Mouse (Mus musculus): ENCODE measurements around the gene Fcer1g. TPM values are rescaled to one million over a fixed set of nuclear protein-coding genes. Genes with fewer than 3 reads are reported as not detected.

Gene Fcer1g
- total RNA-seq (2014; rRNA removed; ENCODE audit: low replicate concordance) (22.7 and 60.5 TPM in 2 replicates), polyA plus RNA-seq (2015; fragmentation: Nextera tagmentation; extraction: Ambion mirVana) (24.6 TPM in 2 replicates)

DNA sequence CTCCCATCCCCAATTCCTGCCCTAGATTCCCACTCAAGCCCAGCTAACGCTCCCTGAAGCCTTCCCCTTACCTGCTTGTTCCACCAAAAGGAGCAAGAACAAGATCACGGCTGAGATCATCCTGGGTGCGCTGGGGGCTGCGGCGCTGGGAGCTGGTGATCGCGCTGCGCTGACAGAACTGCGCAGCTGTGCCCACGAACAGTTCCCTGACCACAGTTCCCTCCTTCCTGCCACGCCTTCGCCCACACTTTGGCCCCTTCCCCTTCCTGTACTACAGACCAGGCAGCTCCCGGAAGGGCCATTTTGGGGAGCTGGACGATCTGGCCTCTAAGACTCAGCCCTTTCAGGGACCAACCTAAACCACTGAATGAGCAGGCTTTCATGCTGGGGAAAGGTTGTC is at the start of gene Fcer1g:
TSS of gene Fcer1g (minus strand) at position 240 of the 400 bp plus-strand sequence.
- peak within 1 kb of the TSS; percentile 15; the same call in 1 of the 2 replicates for H3K27ac ChIP-seq (ENCODE audit: low read depth)
- H3K4me2 ChIP-seq (ENCODE audit: low read depth, low read length): no peak within 1 kb of the TSS
- no peak within 1 kb of the TSS; the same call in 1 of the 2 replicates for H3K4me3 ChIP-seq (ENCODE audit: low read depth, low read length)
- H3K9me3 ChIP-seq (replicated peaks; ENCODE audit: control insufficient read depth, low read length): no peaks in the 10 kb centered on the region
- ATAC-seq (ENCODE audit: insufficient read depth, low read depth) (no peak), DNase-seq (ENCODE audit: low spot score) (no peak)
- H3K36me3 ChIP-seq (replicated peaks; ENCODE audit: control insufficient read depth, insufficient read depth, low read length): peaks cover 56% of the 10 kb centered on the region
- 0 out of 2 replicates have a peak, but pooled peaks cover 6% of the 10 kb centered on the region for H3K4me1 ChIP-seq (ENCODE audit: control insufficient read depth, insufficient read depth)
- no peak within 1 kb of the TSS for H3K9ac ChIP-seq (replicated peaks; ENCODE audit: low read depth, low read length)
- TF ChIP-seq CTCF (IDR thresholded peaks at IDR 0.05; ENCODE audit: low read depth): no peak
- TF ChIP-seq EP300 (IDR thresholded peaks at IDR 0.05; ENCODE audit: low read depth): no peak
- no peaks in the 10 kb centered on the region for H3K27me3 ChIP-seq (ENCODE audit: control insufficient read depth, insufficient read depth, low read length)
- WGBS: 78% methylated on average over 14 of the region's 14 CpGs

DNA sequence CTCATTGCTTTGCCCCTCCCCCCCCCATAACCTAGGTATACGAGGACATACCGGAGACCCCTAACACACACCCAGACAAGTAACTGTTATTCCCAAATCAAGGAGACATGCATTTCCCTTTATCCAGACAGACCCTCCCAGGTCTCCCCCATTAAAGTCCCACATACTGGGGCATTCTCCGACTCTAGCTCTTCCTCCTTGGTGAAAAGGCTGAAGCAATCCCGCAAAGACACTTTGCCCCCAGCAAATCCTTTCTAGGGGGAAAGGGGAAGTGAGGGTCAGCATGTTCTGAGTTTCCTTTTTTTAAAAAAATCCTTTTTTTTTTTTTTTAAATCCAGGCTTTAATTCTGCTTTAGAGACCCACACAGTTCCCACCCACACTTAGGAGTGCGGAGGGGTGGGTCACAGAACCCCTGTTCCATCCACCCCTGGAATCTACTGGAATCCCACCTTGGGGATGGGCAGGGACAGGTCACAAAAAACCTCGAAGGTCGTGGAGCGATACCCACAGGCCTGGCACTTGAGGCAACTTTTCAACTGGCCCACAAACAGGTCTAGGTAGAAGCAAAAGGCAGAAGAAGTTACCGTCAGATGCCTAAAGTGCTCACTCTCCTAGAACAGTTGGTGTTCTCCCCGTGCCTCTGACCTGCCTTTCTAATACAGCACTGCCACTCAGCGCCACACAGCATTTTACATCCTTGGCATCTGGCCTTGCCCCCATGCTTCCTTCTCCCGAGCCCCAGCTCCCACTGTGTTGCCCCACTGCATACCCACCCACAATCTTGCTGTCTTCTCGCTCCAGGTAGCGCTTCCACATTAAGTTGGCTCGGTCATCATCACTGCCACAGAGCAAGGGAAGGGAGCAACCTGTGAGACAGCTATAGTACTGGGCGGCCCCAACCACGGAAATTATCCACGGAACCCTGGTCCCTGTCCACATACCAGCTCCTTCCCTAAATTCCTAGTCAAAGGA is 49.3 kb upstream of the Fcer1g start:
- WGBS: 91% methylated on average over 18 of the region's 18 CpGs
- TF ChIP-seq EP300 (IDR thresholded peaks at IDR 0.05; ENCODE audit: low read depth) (no peak), CTCF (IDR thresholded peaks at IDR 0.05; ENCODE audit: low read depth) (no peak)
- H3K27ac ChIP-seq (ENCODE audit: low read depth): no peak overlapping the region
- H3K36me3 ChIP-seq (replicated peaks; ENCODE audit: control insufficient read depth, insufficient read depth, low read length): peaks cover 32% of the 10 kb centered on the region
- H3K4me2 ChIP-seq (ENCODE audit: low read depth, low read length): no peak overlapping the region
- DNase-seq (ENCODE audit: low spot score) (no peak), ATAC-seq (ENCODE audit: insufficient read depth, low read depth) (no peak)
- H3K4me3 ChIP-seq (ENCODE audit: low read depth, low read length): no peak overlapping the region
- H3K9me3 ChIP-seq (replicated peaks; ENCODE audit: control insufficient read depth, low read length): no peaks in the 10 kb centered on the region
- H3K27me3 ChIP-seq (ENCODE audit: control insufficient read depth, insufficient read depth, low read length): no peaks in the 10 kb centered on the region
- H3K4me1 ChIP-seq (ENCODE audit: control insufficient read depth, insufficient read depth): peaks cover 14% of the 10 kb centered on the region
- no peak overlapping the region for H3K9ac ChIP-seq (replicated peaks; ENCODE audit: low read depth, low read length)

DNA sequence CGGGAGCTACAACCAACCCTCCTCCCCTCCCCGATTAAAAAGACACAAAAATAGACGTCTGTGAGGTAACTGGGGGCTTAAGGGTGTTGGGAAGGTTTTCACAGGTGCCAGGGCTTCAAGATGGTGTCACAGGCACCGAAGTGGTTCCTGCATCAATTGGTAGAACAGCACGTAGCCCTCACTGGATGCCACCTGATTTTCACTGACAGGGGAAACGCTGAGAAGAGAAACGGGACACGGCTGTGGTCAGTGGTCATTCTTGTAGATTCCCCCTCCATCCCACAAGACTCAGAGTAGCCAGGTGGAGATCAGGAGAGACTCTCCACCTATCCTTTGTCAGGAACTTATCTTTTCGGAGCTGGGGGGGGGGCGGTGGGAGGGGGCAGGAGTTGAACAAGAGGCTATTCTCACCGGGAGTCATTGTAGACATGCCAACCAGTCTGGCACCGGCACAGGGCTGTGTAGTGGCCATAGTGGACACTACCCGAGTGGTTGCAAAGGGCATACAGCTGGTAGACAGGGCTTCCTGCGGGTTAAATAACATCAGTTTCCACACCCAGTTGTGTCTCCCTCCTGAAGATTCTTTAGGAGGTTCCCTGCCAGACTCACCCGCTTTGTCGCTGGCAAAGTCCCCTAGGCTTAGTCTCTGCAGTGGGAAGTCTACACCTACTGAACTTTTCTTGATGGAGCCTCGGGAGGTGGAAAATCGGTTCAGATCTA is 48.1 kb upstream of the Fcer1g start:
- ATAC-seq (ENCODE audit: insufficient read depth, low read depth) (no peak), DNase-seq (ENCODE audit: low spot score) (no peak)
- Histone ChIP-seq H3K4me3 (ENCODE audit: low read depth, low read length) (no peak overlapping the region; the same call in 1 of the 2 replicates), H3K27ac (ENCODE audit: low read depth) (peak overlapping the region; percentile 83; the same call in 1 of the 2 replicates), H3K9ac (replicated peaks; ENCODE audit: low read depth, low read length) (no peak overlapping the region), H3K27me3 (ENCODE audit: control insufficient read depth, insufficient read depth, low read length) (no peaks in the 10 kb centered on the region), H3K9me3 (replicated peaks; ENCODE audit: control insufficient read depth, low read length) (no peaks in the 10 kb centered on the region), H3K4me1 (ENCODE audit: control insufficient read depth, insufficient read depth) (peaks cover 14% of the 10 kb centered on the region), H3K4me2 (ENCODE audit: low read depth, low read length) (peak overlapping the region; percentile 78), H3K36me3 (replicated peaks; ENCODE audit: control insufficient read depth, insufficient read depth, low read length) (peaks cover 44% of the 10 kb centered on the region)
- TF ChIP-seq EP300 (IDR thresholded peaks at IDR 0.05; ENCODE audit: low read depth) (no peak), CTCF (IDR thresholded peaks at IDR 0.05; ENCODE audit: low read depth) (no peak)
- WGBS: 75% methylated on average over 18 of the region's 18 CpGs

DNA sequence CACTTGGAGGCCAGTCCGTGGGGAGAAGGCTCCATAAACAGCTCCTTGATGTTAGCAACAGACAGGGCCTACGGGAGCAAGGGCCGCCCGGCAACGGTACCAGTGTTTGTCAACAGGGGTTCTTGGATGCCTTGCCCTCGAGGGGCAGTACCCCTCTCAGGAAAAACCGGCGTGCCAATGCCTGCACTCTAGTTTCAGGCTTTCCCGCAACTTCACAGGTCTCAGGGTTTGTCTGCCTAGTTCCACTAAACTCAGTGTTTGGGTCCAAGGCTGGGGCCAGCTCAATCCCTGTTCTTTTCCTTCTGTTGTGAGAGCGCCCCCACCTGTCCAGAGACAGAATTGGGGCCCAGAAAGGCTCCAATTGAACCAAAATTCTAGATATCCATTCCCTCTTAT is 47.4 kb upstream of the Fcer1g start:
- 0% methylated on average over 10 of the region's 10 CpGs for WGBS

DNA sequence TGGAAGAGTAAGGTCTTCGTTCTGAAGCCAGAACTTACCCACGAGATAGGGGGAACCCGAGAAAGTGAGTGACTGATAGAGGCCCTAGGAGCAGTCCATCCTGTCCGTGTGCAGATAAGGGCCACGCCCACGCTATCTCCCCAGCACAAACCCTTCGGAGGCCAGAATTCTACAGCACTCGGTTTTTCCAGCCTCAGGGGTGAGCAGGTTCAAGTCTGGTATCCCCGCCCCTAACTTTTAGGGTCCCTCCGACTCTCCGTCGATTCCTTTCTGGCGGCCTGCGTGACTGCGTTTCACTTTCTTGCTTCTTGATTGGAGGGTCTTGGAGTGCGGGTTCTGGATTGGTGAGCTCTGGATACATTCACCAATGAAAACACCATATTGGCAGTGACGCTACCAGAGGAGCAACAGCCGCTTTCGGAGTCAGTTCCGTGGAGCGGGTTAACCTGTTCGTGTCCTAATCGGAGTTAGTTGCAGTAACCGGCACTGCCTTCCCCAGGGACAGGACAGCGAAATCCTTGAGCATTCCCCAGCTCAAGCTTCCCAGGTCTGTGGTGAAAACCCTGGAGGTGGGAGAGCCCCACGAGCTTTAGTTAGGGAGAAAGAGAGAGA is 46.9 kb upstream of the Fcer1g start, which contains the start of gene Ppox:
TSS of gene Ppox (minus strand) at position 271 of the 612 bp plus-strand sequence.
- Histone ChIP-seq H3K27ac (ENCODE audit: low read depth) (peak within 1 kb of the TSS; percentile 83), H3K27me3 (ENCODE audit: control insufficient read depth, insufficient read depth, low read length) (no peaks in the 10 kb centered on the region), H3K9me3 (replicated peaks; ENCODE audit: control insufficient read depth, low read length) (no peaks in the 10 kb centered on the region), H3K4me2 (ENCODE audit: low read depth, low read length) (peak within 1 kb of the TSS; percentile 78), H3K36me3 (replicated peaks; ENCODE audit: control insufficient read depth, insufficient read depth, low read length) (peaks cover 51% of the 10 kb centered on the region), H3K4me1 (ENCODE audit: control insufficient read depth, insufficient read depth) (peaks cover 7% of the 10 kb centered on the region), H3K9ac (replicated peaks; ENCODE audit: low read depth, low read length) (peak within 1 kb of the TSS; percentile 69), H3K4me3 (ENCODE audit: low read depth, low read length) (peak within 1 kb of the TSS; percentile 69)
- DNase-seq (ENCODE audit: low spot score) (peak; percentile 99), ATAC-seq (ENCODE audit: insufficient read depth, low read depth) (peak; percentile 97)
- under 1% methylated on average over 26 of the region's 26 CpGs for WGBS
- no peak for TF ChIP-seq EP300 (IDR thresholded peaks at IDR 0.05; ENCODE audit: low read depth)
- TF ChIP-seq CTCF (IDR thresholded peaks at IDR 0.05; ENCODE audit: low read depth): no peak

More for the DNA sequence above, 47.4 kb upstream of the Fcer1g start:
- Histone ChIP-seq H3K27me3 (ENCODE audit: control insufficient read depth, insufficient read depth, low read length) (no peaks in the 10 kb centered on the region), H3K4me3 (ENCODE audit: low read depth, low read length) (peak overlapping the region; percentile 69), H3K9me3 (replicated peaks; ENCODE audit: control insufficient read depth, low read length) (no peaks in the 10 kb centered on the region), H3K27ac (ENCODE audit: low read depth) (peak overlapping the region; percentile 83), H3K4me1 (ENCODE audit: control insufficient read depth, insufficient read depth) (peaks cover 7% of the 10 kb centered on the region), H3K36me3 (replicated peaks; ENCODE audit: control insufficient read depth, insufficient read depth, low read length) (peaks cover 51% of the 10 kb centered on the region), H3K4me2 (ENCODE audit: low read depth, low read length) (peak overlapping the region; percentile 78), H3K9ac (replicated peaks; ENCODE audit: low read depth, low read length) (peak overlapping the region; percentile 58)
- DNase-seq (ENCODE audit: low spot score) (peak; percentile 76), ATAC-seq (ENCODE audit: insufficient read depth, low read depth) (peak; percentile 62)
- TF ChIP-seq EP300 (IDR thresholded peaks at IDR 0.05; ENCODE audit: low read depth) (no peak), CTCF (IDR thresholded peaks at IDR 0.05; ENCODE audit: low read depth) (peak; percentile 65)
